Mouse (Mus musculus): Measurements from ENCODE around the gene Grin2a.

DNA sequence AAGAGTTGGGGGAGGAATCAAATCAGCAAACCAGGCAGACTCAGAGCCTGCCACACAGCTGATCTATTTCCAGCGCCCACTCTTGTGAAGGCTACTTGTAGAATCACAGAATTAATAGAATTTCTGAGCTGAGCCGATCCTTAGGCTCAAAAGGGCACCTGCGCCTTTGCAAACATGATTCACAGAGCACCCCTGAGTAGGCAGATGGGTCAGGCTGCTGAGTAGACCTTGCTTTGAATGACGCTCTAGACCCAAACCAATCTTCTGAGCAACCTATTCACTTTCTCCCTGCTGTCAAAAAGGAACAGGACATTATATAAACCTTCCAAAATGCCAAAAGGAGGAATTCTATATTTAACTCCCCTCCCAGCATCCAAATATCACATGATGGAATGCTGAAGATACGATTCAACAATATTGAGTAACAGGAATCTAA is 41.9 kb downstream of the Grin2a start:
- no peak for TF ChIP-seq TAL1 (IDR thresholded peaks at IDR 0.05; ENCODE audit: low read length)
- TF ChIP-seq GATA1 (IDR thresholded peaks at IDR 0.05; ENCODE audit: low read length), result no peak
